Comparison of ENCODE assay signal across 9 mouse cellular contexts in the genomic region with DNA sequence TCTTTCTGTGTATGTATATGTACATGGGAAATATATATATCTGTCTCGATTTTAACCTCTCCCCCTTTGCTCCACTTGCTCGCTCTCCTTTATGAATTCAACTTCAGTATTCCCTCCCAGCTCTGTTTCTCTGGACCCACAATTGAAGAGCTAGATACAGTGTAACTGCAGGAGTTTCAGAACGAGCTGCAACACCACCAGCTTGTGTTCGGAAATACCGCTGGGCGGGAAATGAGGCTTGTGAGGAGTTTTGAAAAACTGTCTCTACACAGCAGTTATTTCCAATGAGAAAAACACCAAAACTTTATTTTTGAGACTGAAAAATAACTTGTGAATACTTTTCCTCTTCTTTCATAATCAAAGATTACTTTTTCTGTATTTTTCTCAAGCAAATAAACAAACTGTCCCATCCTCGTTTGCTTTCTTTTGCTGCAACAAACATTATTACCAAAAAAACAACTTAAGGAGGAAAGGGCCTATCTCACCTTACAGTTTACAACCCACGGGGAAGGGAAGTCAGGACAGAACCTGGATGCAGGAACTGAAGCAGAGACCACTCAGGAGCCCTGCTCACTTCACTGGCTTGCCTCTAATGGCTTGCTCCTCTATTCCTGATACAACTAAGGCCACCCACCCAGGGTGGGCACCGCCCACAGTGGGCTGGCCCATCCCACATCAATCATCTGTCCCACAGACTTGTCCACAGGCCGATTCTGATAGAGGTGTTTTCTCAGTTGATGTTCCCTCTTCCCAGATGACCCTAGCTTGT. TPM values are rescaled to one million over a fixed set of nuclear protein-coding genes. Genes with fewer than 3 reads are reported as not detected.
DNase-seq lines count a peak whose midpoint lies in the region; ATAC-seq and TF ChIP-seq lines count a peak whose summit lies in the region.
"Had no signal": no experiment of that assay in that cellular context is flagged by ENCODE, and none has a peak within 500 bp of the region (broad histone marks: within the 10 kb centered on the region; RNA-seq: fewer than 3 reads in every experiment).

No protein-coding gene starts in this region.

- peak; percentile 27 to 47 for DNase-seq in kidney, postnatal 4 days
- no peak for DNase-seq in kidney, adult 9 months
- peak; percentile 69 for DNase-seq in R1 (ENCODE audit: low read depth, low spot score)
- no peak for DNase-seq in forebrain, postnatal 0 days
- DNase-seq in retina, embryonic 14.5 days (ENCODE audit: low spot score) = peak; percentile 25
- no peak for DNase-seq in urinary bladder, postnatal 36 days (ENCODE audit: low spot score in 2 of 2)
- DNase-seq in adrenal gland, postnatal 25 days = no peak
- no peak for DNase-seq in left cerebral cortex, adult 2 months (ENCODE audit: extremely low spot score in 1 of 2, low spot score in 2 of 2)

- H3K27me3 ChIP-seq in forebrain, postnatal 0 days (ENCODE audit: insufficient read depth, low read length) = no peaks in the 10 kb centered on the region
- H3K27me3 ChIP-seq: limb, embryonic 12.5 days had no signal

- 54% methylated on average over 10 of the region's 10 CpGs for WGBS in forebrain, postnatal 0 days

- intact Hi-C loops in left cerebral cortex, adult 2 months (cut with DNase I) = no loop called here

- H3K9me3 ChIP-seq in forebrain, postnatal 0 days (ENCODE audit: low read length) = no peaks in the 10 kb centered on the region
- H3K9me3 ChIP-seq: limb, embryonic 12.5 days had no signal

- peaks cover 12% of the 10 kb centered on the region for H3K4me1 ChIP-seq in forebrain, postnatal 0 days (ENCODE audit: insufficient read depth)

- H3K4me3 ChIP-seq in forebrain, postnatal 0 days (ENCODE audit: low read depth, low read length) = no peak overlapping the region
- H3K4me3 ChIP-seq in left cerebral cortex, adult 2 months = no peak overlapping the region; the same call in 1 of the 2 replicates

- no peak for ATAC-seq in forebrain, postnatal 0 days

- H3K36me3 ChIP-seq in forebrain, postnatal 0 days (ENCODE audit: insufficient read depth) = no peaks in the 10 kb centered on the region
- H3K36me3 ChIP-seq: limb, embryonic 12.5 days had no signal

- H3K4me2 ChIP-seq in forebrain, postnatal 0 days (ENCODE audit: low read depth) = peak overlapping the region; percentile 78

- TF ChIP-seq CTCF in forebrain, postnatal 0 days (IDR thresholded peaks at IDR 0.05; ENCODE audit: low read depth) = no peak
- TF ChIP-seq CTCF in left cerebral cortex, adult 2 months (IDR thresholded peaks at IDR 0.05) = no peak

- no peak overlapping the region; the same call in 1 of the 2 replicates for H3K27ac ChIP-seq in forebrain, postnatal 0 days (ENCODE audit: low read depth, low read length)
- H3K27ac ChIP-seq in left cerebral cortex, adult 2 months = no peak overlapping the region

- H3K9ac ChIP-seq in forebrain, postnatal 0 days = 0 out of 2 replicates have a peak overlapping the region, but pooled peaks have one; percentile 74

RNA-seq across cellular contexts. Expression of a gene that starts 1.3 kb away (rescaled TPM):
- 34.3 and 41.3 TPM in 2 replicates for total RNA-seq in forebrain, postnatal 0 days (2014; rRNA removed)
- polyA plus RNA-seq in forebrain, postnatal 0 days (2015; fragmentation: Nextera tagmentation; extraction: Ambion mirVana) = 18.2 and 25.0 TPM in 2 replicates
- 29.9 and 30.1 TPM in 2 replicates for total RNA-seq in adrenal gland, postnatal 25 days (2021)
- 10 to 100 TPM; 40.0 to 46.1 TPM for total RNA-seq in left cerebral cortex, adult 2 months (2021)

Comparison
In these comparisons a context has a peak if more than half of its experiments do, and no peak if none do; other contexts are left out.
1. DNase-seq: peak in kidney, postnatal 4 days (2 of 2), R1 (single experiment) and retina, embryonic 14.5 days (single experiment); none in kidney, adult 9 months (single experiment), forebrain, postnatal 0 days (single experiment), urinary bladder, postnatal 36 days (0 of 2), adrenal gland, postnatal 25 days (single experiment) and left cerebral cortex, adult 2 months (0 of 2).